Mouse (Mus musculus) liver, postnatal 0 days (tissue): Measurements from ENCODE around the gene Il18rap. TPM values are rescaled to one million over a fixed set of nuclear protein-coding genes. Genes with fewer than 3 reads are reported as not detected.

Experiments used
- ATAC-seq: fragments of 200-750 bp; cut with Nextera tagmentation; 2 replicates; pipeline ENCODE4 v1.8.0; 2017; ENCODE audit warnings: mild to moderate bottlenecking, moderate library complexity
- DNase-seq: peaks from one replicate; pipeline ENCODE4 v3.0.0-alpha.2; 2016
- H3K27ac ChIP-seq: fragments of 300-500 bp; sonication (generic); 2 replicates; pipeline ENCODE4 v1.5.1; 2014; ENCODE audit warnings: antibody characterized with exemption, moderate library complexity, mild to moderate bottlenecking, low read depth
- H3K27me3 ChIP-seq: fragments of 300-500 bp; sonication (generic); 2 replicates; pipeline ENCODE4 v1.6.1; 2014; ENCODE audit warnings: low read length, control low read depth, mixed read lengths; ENCODE audit not compliant: insufficient read depth
- H3K36me3 ChIP-seq: fragments of 300-500 bp; sonication (generic); replicated peaks from 2 replicates; pipeline ENCODE4 v1.6.1; 2014; ENCODE audit warnings: mild to moderate bottlenecking, control low read depth, low read length, moderate library complexity, mixed read lengths; ENCODE audit not compliant: insufficient read depth
- H3K4me1 ChIP-seq: fragments of 300-500 bp; sonication (generic); 2 replicates; pipeline ENCODE4 v1.6.1; 2014; ENCODE audit warnings: antibody characterized with exemption, mild to moderate bottlenecking, control low read depth; ENCODE audit not compliant: insufficient read depth
- H3K4me2 ChIP-seq: fragments of 300-500 bp; sonication (generic); 2 replicates; pipeline ENCODE4 v1.6.1; 2014; ENCODE audit warnings: low read depth, mild to moderate bottlenecking, low read length, moderate library complexity, mixed read lengths
- H3K4me3 ChIP-seq: fragments of 300-500 bp; sonication (generic); 2 replicates; pipeline ENCODE4 v1.5.1; 2014; ENCODE audit warnings: low read depth, low read length
- H3K9ac ChIP-seq: fragments of 300-500 bp; sonication (generic); replicated peaks from 2 replicates; pipeline ENCODE4 v1.6.1; 2014; ENCODE audit warnings: mild to moderate bottlenecking, moderate library complexity
- H3K9me3 ChIP-seq: fragments of 300-500 bp; sonication (generic); 2 replicates; pipeline ENCODE4 v1.6.1; 2016; ENCODE audit warnings: mild to moderate bottlenecking, control low read depth, low read length, mixed read lengths
- CTCF ChIP-seq: sonication (generic); IDR thresholded peaks from 2 replicates; pipeline ENCODE4 v1.5.1; 2016; ENCODE audit warnings: antibody characterized with exemption, low read depth
- EP300 ChIP-seq: IDR thresholded peaks from 2 replicates; pipeline ENCODE4 v1.6.1; 2016; ENCODE audit warnings: antibody characterized with exemption, low read depth, mild to moderate bottlenecking
- WGBS: fragments of 180-500 bp; shearing (Covaris S2); extraction: QIAGEN DNeasy Blood & Tissue Kit; methylation state at CpG from one replicate; pipeline ENCODE4 v1.1.7; 2014; ENCODE audit not compliant: insufficient replicate concordance; 5-methylcytosine and 5-hydroxymethylcytosine counted together
- polyA plus RNA-seq: library from polyadenylated mRNA; unstranded; fragments of >200 nt; fragmentation: Nextera tagmentation; extraction: Ambion mirVana; gene quantifications from 2 replicates; pipeline ENCODE4 v1.2.1, GENCODE M21; 2015

The Il18rap gene
- polyA plus RNA-seq, 1 experiment from 2014 or later, result 1.7 TPM

GRCm38 (mm10) chr1:40600394-40601327 is 85.5 kb downstream of the Il18rap start:
- Histone ChIP-seq H3K9ac (no peak overlapping the region), H3K4me2 (no peak overlapping the region), H3K4me1 (0 out of 2 replicates have a peak, but pooled peaks cover 2% of the 10 kb centered on the region), H3K4me3 (no peak overlapping the region), H3K27me3 (no peaks in the 10 kb centered on the region), H3K9me3 (no peaks in the 10 kb centered on the region), H3K27ac (no peak overlapping the region), H3K36me3 (no peaks in the 10 kb centered on the region)
- no peak for DNase-seq
- TF ChIP-seq EP300 (no peak), CTCF (no peak)
- WGBS, result 76% methylated on average over 25 of the region's 25 CpGs
- no peak for ATAC-seq

Other genes with a start within 250 kb of the Il18rap start
- 0.90 and 1.1 TPM in 2 replicates for gene Il1rl2, start 190.8 kb upstream of the Il18rap start, polyA plus RNA-seq
- 0.89 and 1.4 TPM in 2 replicates for gene Il1rl1, start 85.8 kb upstream of the Il18rap start, polyA plus RNA-seq
- gene Il18r1, start 49.8 kb upstream of the Il18rap start, polyA plus RNA-seq, result 0.44 and 0.62 TPM in 2 replicates
- gene Slc9a4, start 64.7 kb downstream of the Il18rap start, polyA plus RNA-seq, result not detected in 2 replicates
- gene Slc9a2, start 165.2 kb downstream of the Il18rap start, polyA plus RNA-seq, result 0.04 TPM in 1 of 2 replicates, not detected in the other